Mouse (Mus musculus) G1E (cell line): ENCODE results near the gene Ttc21b.

Source experiments
- CTCF ChIP-seq: IDR thresholded peaks from 2 replicates; pipeline ENCODE4 v1.5.1; 2012; ENCODE audit warnings: low read depth, low read length, inconsistent platforms, mixed read lengths
- GATA1 ChIP-seq: IDR thresholded peaks from 2 replicates; pipeline ENCODE4 v1.6.1; 2012; ENCODE audit warnings: borderline replicate concordance, low read length, inconsistent platforms, mixed read lengths
- POLR2AphosphoS5 ChIP-seq: IDR thresholded peaks from 2 replicates; pipeline ENCODE4 v1.6.1; 2012; ENCODE audit warnings: low read depth, low read length, inconsistent platforms; ENCODE audit not compliant: insufficient replicate concordance
- TAL1 ChIP-seq: conservative IDR thresholded peaks from 2 replicates; pipeline ENCODE4 v1.6.1; 2012; ENCODE audit warnings: low read depth, low read length, inconsistent platforms, mixed read lengths

DNA sequence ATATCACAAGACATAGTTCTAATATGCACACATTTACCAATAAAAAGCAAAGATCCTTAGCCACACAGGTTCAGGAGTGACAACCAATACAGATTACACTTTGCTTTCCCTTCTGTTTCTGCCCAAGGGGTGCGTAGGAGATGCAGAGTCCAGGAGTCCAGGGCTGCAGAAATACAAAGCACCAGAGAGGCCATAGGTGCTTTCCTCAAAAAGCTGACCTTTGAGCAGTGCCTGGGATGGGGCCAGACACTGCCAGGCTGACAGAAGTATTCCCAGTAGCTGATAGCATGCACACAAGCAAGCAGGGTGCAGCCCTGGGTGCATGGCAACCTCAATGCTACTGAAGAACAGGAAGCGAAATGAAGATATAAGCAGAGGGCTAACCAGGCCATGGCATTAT lies 52.2 kb downstream of the Ttc21b start:
- no peak for TF ChIP-seq POLR2AphosphoS5
- no peak for TF ChIP-seq TAL1
- TF ChIP-seq CTCF = no peak
- no peak for TF ChIP-seq GATA1
